Mouse (Mus musculus): ENCODE data around the gene Cdk4. TPM values are rescaled to one million over a fixed set of nuclear protein-coding genes. Genes with fewer than 3 reads are reported as not detected.
A peak's percentile ranks its signal among the peaks of the same experiment; 100 is the strongest.

Gene Cdk4
- total RNA-seq (2022), result 100 to 1,000 TPM; 197 to 246 (median 230) TPM

GRCm38 (mm10) chr10:127063239-127063872, at the start of gene Cdk4:
Cdk4 (plus strand) TSS chr10:127063534.
- peak; percentile 98 for DNase-seq

- DNase-seq, result no peak
Measured at GRCm38 (mm10) chr10:127016488-127016887, 46.8 kb upstream of the Cdk4 start.

DNA sequence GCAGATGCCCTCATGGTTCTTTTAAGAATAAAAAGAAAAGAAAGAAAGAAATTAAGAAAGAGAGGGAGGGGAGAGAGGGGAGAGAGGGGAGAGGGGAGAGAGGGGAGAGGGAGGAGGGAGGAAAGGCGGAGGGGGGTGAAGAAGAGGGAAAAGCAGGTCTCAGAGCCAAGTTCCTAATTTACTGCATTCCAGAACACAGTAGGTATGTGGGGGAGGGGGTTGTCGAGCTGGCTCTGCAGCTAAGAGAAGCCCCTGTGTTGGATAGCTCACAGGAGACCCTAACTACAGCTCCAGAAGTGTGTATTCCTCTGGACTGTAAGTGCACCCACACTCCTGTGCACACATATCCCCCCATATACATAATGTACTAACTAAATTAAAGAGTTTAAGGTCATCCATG, 46.3 kb upstream of the Cdk4 start:
- no peak for DNase-seq

DNA sequence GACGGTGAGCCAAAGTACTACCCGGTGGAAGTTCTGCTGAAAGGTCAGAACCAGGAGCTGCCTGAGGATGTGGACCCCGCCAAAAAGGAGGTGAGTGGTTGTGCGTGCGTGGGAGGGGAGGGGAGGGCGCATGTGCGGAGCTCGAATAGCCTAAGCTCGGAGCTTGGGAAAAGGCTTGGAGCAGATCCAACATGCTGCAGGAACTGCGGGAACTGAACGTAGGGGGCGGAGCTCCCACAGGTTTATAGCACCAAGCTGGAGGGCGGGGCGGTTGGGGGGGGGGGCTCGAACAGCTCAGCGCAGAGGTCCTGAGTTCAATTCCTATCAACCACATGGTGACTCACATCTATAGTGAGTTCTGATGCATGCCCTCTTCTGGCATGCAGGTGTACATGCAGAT, 44.9 kb upstream of the Cdk4 start:
- DNase-seq, result no peak

- peak; percentile 85 for DNase-seq
Measured at GRCm38 (mm10) chr10:127030336-127031296, 32.7 kb upstream of the Cdk4 start, which contains the start of gene Tsfm. Tsfm (minus strand) TSS chr10:127030840.

GRCm38 (mm10) chr10:127033301-127033741, 30.0 kb upstream of the Cdk4 start:
- no peak for DNase-seq

DNA sequence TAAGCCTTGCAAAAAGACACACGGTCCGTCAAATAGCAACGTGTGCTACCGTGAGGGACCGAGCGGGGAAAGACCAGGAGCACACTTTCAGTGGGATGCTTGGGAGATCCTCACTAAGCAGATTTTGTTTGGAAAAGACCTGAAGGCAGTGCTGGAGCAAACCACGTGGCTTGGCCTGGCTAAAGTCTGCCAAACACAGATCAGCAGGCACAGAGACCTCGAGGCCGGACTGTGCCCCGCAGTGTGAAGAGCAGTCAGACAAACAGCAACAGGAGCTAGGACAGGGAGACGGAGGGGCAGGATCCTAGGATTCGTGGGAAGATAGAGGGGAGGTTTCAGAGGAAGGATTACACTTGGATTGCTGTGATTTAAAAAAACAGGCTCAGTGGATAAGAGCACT, 27.1 kb upstream of the Cdk4 start:
- DNase-seq, result no peak

- DNase-seq, result no peak
Measured at GRCm38 (mm10) chr10:127037641-127038040, 25.7 kb upstream of the Cdk4 start.

DNA sequence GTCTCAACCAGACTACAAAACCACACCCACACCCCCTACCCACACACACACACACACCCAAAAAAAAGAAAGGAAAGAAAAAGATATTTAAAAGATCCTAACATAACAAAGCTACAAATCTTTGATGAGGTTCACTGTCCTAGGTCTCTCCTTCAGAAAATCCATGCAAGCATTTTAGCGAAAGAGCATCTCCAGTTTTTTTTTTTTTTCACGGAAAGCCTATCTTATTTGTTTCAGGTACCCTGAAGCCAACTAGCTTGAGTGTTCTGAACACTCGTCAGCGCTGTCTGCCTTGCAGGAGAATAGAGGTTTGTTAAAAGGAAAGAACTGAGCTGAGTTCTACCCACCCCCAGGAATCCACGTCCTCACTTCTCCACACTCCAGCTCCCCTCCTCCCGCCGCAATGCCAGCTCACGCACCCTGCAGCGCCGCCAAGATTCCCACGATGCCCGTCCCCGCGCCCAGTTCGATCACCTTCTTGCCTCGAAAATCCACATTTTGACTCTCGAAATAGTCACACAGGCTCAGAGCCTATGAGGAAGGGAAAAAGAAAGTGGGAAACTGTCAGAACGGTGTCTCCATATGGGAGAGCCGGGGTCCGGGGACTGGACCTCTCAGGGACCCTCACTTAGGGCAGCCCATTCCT, 22.6 kb upstream of the Cdk4 start:
- no peak for DNase-seq

DNA sequence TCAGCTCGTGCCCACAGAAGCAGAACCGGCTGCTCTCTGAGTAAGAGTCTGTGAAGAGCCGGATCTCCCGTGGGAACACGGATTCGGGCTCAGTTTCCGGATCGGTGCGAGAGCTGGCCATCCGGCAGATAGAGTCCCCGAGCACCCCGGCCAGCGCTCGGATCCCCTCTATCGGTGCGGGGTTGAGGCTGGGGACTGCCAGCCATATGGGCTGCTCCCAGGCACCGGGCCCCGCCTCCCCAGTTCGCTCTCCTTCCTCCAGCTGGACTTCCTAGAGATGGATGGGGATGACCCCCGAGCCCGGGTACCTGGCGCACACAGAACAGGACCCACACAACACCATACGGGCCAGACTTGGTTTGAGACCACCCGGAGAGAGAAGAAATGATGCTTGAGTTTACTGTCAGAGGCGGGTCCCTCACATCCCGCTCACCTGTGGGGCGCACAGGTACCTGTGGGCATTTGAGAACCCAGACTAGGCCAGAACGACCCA, 22.0 kb upstream of the Cdk4 start, which contains the start of the genes Mettl1 and Eef1akmt3:
Gene Mettl1 (plus strand): TSS at position 141 of the 493 bp plus-strand sequence.
Gene Eef1akmt3 (minus strand): TSS at position 240 of the 493 bp plus-strand sequence.
- peak; percentile 41 for DNase-seq

DNA sequence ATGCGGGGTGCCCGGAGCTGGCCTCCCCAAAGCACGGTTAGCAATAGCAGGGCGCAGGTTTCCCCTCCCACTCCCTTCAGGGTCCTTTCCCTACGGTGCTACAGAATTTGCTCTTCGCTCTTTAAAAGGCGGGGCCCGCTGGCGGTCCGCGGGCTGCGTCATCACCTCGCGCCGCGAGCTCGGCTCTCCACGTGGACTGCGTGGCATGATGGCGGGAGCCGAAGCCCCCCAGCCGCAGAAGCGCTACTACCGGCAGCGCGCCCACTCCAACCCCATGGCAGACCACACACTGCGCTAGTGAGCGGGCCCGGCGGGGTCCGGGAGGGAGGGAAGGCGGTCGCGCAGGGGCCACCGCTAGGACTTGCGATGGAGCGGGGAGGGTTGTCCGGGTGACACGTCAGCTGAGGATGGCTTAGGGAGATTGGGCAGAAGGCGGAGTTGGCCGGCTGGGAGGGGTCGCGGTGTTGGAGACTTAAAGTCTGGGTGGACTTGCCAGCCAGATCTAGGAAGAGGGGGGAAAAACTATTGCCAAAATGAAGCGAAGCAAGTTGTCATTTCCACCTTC, 21.5 kb upstream of the Cdk4 start:
- peak; percentile 75 for DNase-seq

DNA sequence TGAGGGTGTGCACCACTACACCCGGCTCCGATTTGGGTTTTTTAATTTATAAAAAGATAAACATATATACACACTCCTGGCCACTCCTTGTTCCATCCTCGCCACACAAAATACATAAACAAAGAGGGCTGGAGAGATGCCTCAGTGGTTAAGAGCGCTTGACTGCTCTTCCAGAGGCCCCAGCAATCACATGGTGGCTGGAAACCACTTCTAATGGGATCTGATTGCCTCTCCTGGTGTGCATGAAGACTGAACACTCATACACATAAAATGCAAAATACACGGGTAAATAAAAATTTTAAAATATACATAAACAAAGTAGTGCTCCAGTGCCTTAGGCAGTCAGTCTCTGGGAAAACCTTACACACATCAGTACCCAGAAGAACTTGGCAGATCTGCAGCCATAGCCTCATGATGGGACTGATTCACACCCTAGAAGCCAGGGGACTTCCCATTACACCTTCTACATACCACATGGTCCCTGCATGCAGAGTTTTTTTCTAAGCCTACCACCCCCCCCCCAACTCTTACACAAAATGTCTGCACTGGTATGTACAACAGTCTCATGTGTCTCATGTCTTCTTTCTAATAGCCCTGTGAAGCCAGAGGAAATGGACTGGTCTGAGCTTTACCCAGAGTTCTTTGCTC, 20.7 kb upstream of the Cdk4 start:
- no peak for DNase-seq

DNA sequence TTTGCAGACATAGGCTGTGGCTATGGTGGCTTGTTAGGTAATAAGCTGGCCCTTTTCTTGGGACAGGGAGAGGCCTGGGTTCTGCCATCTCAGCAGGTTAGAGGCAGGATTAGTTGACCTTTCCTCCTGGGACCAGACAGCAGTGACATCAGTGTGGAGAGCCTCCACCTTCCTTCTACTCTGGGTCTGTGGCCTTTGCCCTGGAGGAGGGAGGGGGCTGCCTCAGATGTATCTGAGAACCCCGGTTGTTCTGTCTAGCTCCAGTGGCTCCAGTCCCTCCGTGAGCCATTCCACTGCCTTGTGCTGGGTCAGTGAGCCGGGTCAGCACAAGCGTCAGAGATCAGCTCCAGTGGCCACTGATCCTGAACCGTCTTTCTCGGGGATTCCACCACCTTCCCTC, 20.1 kb upstream of the Cdk4 start:
- DNase-seq, result no peak

- DNase-seq, result no peak
Measured at GRCm38 (mm10) chr10:127047954-127048353, 15.4 kb upstream of the Cdk4 start, which contains the start of gene Cyp27b1. Cyp27b1 (plus strand) TSS chr10:127048250.

DNA sequence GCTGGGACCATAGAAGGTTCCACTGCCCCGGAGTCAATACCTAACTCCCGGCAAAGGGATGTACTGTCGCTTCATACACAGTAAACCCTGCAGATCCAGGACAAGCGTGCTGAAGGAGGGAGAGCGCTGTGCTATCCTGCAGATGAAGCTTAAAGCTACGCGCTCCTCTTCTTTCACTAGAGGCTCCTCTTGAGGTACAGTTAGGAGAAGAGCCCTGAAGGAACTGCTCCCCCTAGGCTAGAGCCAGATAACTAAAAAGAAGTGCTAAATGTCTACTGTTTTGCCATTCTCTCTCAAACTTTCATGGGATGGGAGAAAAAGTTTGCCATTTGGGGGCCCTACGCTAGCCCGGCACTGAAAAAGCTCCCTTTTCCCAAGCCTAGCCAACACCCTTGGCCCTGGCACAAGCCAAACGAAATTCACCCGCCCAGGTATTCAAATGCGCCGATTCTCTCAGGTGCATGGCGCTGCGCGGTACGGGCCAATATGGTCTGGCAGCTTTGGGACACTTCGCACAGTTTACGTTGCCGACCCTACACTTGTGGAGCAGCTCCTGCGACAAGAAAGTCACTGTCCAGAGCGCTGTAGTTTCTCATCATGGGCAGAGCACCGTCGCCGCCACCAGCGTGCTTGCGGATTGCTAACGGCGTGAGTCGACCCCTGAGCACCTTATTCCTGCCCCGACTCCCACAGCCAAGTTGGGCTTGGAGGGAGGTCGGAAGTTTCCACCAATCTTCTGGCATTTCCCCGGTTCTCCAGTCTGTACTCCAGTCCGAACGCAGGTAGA, 14.5 kb upstream of the Cdk4 start:
- no peak for DNase-seq

DNA sequence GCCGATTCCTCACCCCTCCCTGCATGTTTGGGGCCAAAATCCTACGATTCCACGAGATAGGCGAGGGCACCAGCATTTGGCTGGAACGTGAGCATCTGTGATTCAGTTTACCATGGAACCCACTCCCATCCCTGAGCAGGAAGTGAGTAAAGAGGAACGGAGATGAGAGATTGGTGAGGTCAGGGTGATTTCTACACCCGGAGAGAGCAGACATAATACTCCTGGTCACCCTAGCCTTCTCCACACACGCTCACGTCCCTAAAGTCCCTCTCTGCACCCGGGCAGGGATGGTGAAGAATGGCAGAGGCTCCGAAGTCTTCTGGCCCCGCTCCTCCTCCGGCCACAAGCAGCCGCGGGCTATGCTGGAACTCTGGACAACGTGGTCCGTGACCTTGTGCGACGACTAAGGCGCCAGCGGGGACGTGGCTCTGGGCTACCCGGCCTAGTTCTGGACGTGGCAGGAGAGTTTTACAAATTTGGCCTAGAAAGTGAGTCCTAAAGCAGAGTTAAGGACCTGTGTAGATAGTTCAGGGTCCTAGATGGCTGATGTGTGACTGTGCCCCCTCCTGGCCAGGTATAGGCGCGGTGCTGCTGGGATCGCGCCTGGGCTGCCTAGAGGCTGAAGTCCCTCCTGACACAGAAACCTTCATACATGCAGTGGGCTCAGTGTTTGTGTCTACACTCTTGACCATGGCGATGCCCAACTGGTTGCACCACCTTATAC, 13.8 kb upstream of the Cdk4 start:
- no peak for DNase-seq

GRCm38 (mm10) chr10:127050119-127050474, 13.2 kb upstream of the Cdk4 start:
- no peak for DNase-seq

GRCm38 (mm10) chr10:127054646-127055045, 8.7 kb upstream of the Cdk4 start:
- no peak for DNase-seq

DNA sequence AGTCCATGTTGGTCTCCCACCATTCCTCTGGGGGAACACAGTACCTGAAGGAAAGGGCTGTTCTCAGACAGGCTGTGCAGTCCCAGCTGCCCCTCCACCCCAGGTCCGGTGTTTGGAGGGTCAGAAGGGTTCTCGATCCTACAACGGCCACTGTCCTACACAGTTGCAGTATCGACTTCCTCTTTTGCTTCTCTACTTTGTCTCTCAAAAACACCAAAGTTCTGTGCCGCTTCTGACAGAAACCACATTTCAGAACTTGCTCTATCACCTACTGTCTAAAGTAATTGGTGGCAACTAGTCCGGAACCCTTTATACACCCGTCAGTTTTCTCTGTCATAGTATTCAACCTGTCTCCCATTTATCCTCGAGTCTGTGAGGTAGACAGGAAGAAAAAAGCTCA, 7.9 kb upstream of the Cdk4 start:
- DNase-seq, result no peak

DNA sequence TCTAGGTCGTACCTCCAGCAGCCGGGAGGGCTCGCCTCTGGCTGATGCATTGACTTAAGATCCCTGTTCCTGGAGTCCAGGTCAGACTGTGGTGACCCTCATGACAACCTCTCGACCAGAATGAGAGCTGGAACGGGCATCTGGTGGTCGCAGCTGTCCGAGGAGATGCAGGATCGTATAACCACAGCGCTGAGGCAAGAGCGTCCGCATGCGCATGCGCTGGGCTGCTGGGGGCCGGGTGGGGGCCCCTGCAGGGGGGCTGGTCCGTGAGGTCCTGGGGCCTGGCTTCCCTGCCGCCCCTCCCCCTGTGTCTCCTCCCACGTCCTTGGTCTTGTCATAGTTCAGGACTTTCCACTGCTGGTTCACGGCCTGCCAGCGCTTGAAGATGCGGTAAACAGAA, 6.8 kb upstream of the Cdk4 start:
- DNase-seq, result no peak

All from adrenal gland, adult 8-10 months (tissue).